Mouse (Mus musculus): Measurements from ENCODE around the gene Bcl11a.

DNA sequence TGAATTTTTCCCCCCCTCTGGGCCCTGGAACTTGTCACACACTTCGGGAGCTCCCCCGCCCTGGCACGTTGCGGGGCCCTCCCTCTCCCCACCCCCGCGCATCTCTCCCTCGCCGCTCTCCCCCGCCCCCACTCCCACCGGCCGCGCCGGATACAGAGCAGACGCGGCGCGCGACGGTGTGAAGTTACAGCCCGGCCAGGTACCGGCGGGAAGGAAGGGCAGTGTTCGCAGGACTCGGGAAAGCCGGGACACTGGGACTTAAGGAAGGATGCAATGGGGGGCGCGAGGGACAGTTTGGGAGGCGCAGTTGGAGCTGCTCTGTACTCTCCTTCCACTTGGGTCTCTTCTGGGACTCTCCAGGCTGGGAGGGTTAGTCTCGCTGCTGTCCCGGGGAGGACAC is 2.7 kb downstream of the Bcl11a start:
- TF ChIP-seq MAX (IDR thresholded peaks at IDR 0.05; ENCODE audit: low read depth) = no peak
- TF ChIP-seq POLR2A (IDR thresholded peaks at IDR 0.05; ENCODE audit: insufficient read length, low read depth) = no peak
- TF ChIP-seq MYOG (IDR thresholded peaks at IDR 0.05; ENCODE audit: control insufficient read depth in 1 of 3, insufficient read depth in 1 of 3, insufficient read length in 2 of 3, low read depth in 2 of 3) = no peak
- TF ChIP-seq POLR2AphosphoS2 (IDR thresholded peaks at IDR 0.05; ENCODE audit: insufficient read length, low read depth) = no peak
- no peak for TF ChIP-seq E2F4 (IDR thresholded peaks at IDR 0.05; ENCODE audit: insufficient read depth)
- no peak for TF ChIP-seq TCF12 (IDR thresholded peaks at IDR 0.05; ENCODE audit: insufficient read depth, poor library complexity, severe bottlenecking)
